Comparison of ENCODE assay signal across 12 mouse cellular contexts in genomic region chr13:42820513-42820912, GRCm38 (mm10).
DNase-seq lines count a peak whose midpoint lies in the region; ATAC-seq lines count a peak whose summit lies in the region.
"Had no signal": no experiment of that assay in that cellular context is flagged by ENCODE, and none has a peak within 500 bp of the region (broad histone marks: within the 10 kb centered on the region; RNA-seq: fewer than 3 reads in every experiment).

No protein-coding gene starts in this region.

- no peaks in the 10 kb centered on the region for H3K36me3 ChIP-seq in forebrain, embryonic 14.5 days (ENCODE audit: control insufficient read depth, insufficient read depth, low read length)
- H3K36me3 ChIP-seq in forebrain, embryonic 11.5 days (ENCODE audit: control insufficient read depth, insufficient read depth, low read length), result no peaks in the 10 kb centered on the region
- no peaks in the 10 kb centered on the region for H3K36me3 ChIP-seq in midbrain, embryonic 14.5 days (ENCODE audit: control insufficient read depth, insufficient read depth, low read length)
- no peaks in the 10 kb centered on the region for H3K36me3 ChIP-seq in midbrain, embryonic 10.5 days
- no peaks in the 10 kb centered on the region for H3K36me3 ChIP-seq in hindbrain, embryonic 12.5 days
- H3K36me3 ChIP-seq in neural tube, embryonic 14.5 days (ENCODE audit: control insufficient read depth, insufficient read depth, low read length), result no peaks in the 10 kb centered on the region
- H3K36me3 ChIP-seq: embryonic facial prominence, embryonic 10.5 days; limb, embryonic 12.5 days had no signal

- peaks cover 3% of the 10 kb centered on the region; the same call in 1 of the 2 replicates for H3K4me1 ChIP-seq in forebrain, embryonic 14.5 days (ENCODE audit: control insufficient read depth, insufficient read depth, low read length)
- no peaks in the 10 kb centered on the region for H3K4me1 ChIP-seq in forebrain, embryonic 11.5 days (replicated peaks; ENCODE audit: control insufficient read depth, insufficient read depth, low read length)
- H3K4me1 ChIP-seq in midbrain, embryonic 14.5 days (ENCODE audit: control insufficient read depth, insufficient read depth, low read length), result peaks cover 8% of the 10 kb centered on the region; the same call in 1 of the 2 replicates
- peaks cover 7% of the 10 kb centered on the region for H3K4me1 ChIP-seq in midbrain, embryonic 10.5 days
- H3K4me1 ChIP-seq in hindbrain, embryonic 12.5 days, result peaks cover 23% of the 10 kb centered on the region
- H3K4me1 ChIP-seq in neural tube, embryonic 14.5 days (ENCODE audit: control insufficient read depth, insufficient read depth, low read length), result no peaks in the 10 kb centered on the region
- H3K4me1 ChIP-seq: limb, embryonic 12.5 days had no signal

- no peak overlapping the region for H3K4me3 ChIP-seq in forebrain, embryonic 14.5 days (ENCODE audit: low read depth, low read length)
- no peak overlapping the region for H3K4me3 ChIP-seq in forebrain, embryonic 11.5 days (ENCODE audit: low read depth, low read length)
- H3K4me3 ChIP-seq in midbrain, embryonic 14.5 days (replicated peaks; ENCODE audit: low read depth, low read length), result no peak overlapping the region
- H3K4me3 ChIP-seq in midbrain, embryonic 10.5 days, result no peak overlapping the region
- no peak overlapping the region for H3K4me3 ChIP-seq in hindbrain, embryonic 12.5 days
- no peak overlapping the region for H3K4me3 ChIP-seq in neural tube, embryonic 14.5 days (ENCODE audit: low read depth, low read length)
- H3K4me3 ChIP-seq: embryonic facial prominence, embryonic 10.5 days; limb, embryonic 12.5 days had no signal

- WGBS in forebrain, embryonic 14.5 days, result 27% methylated on average over 9 of the region's 9 CpGs
- 67% methylated on average over 9 of the region's 9 CpGs for WGBS in forebrain, embryonic 11.5 days
- WGBS in midbrain, embryonic 14.5 days, result 61% methylated on average over 9 of the region's 9 CpGs
- 82% methylated on average over 9 of the region's 9 CpGs for WGBS in midbrain, embryonic 10.5 days
- 44% methylated on average over 9 of the region's 9 CpGs for WGBS in hindbrain, embryonic 12.5 days
- 42% methylated on average over 9 of the region's 9 CpGs for WGBS in neural tube, embryonic 14.5 days

- H3K9me3 ChIP-seq in forebrain, embryonic 14.5 days (replicated peaks; ENCODE audit: control insufficient read depth, low read length), result no peaks in the 10 kb centered on the region; the same call in 1 of the 2 replicates
- H3K9me3 ChIP-seq in forebrain, embryonic 11.5 days (ENCODE audit: control insufficient read depth, low read length), result no peaks in the 10 kb centered on the region
- H3K9me3 ChIP-seq in midbrain, embryonic 14.5 days (ENCODE audit: control insufficient read depth, low read length), result no peaks in the 10 kb centered on the region
- H3K9me3 ChIP-seq in midbrain, embryonic 10.5 days (replicated peaks), result peaks cover 11% of the 10 kb centered on the region; the same call in 1 of the 2 replicates
- no peaks in the 10 kb centered on the region for H3K9me3 ChIP-seq in hindbrain, embryonic 12.5 days (replicated peaks)
- no peaks in the 10 kb centered on the region for H3K9me3 ChIP-seq in neural tube, embryonic 14.5 days (ENCODE audit: control insufficient read depth, low read length)
- H3K9me3 ChIP-seq: embryonic facial prominence, embryonic 10.5 days had no signal

- no peak overlapping the region for H3K4me2 ChIP-seq in forebrain, embryonic 14.5 days (ENCODE audit: low read length)
- H3K4me2 ChIP-seq in forebrain, embryonic 11.5 days (ENCODE audit: low read depth, low read length, severe bottlenecking), result no peak overlapping the region
- no peak overlapping the region for H3K4me2 ChIP-seq in midbrain, embryonic 14.5 days (ENCODE audit: low read length)
- no peak overlapping the region for H3K4me2 ChIP-seq in hindbrain, embryonic 12.5 days (replicated peaks)
- no peak overlapping the region for H3K4me2 ChIP-seq in neural tube, embryonic 14.5 days (ENCODE audit: low read depth, low read length)
- H3K4me2 ChIP-seq: limb, embryonic 12.5 days had no signal

- ATAC-seq in forebrain, embryonic 14.5 days, result peak; percentile 52
- ATAC-seq in forebrain, embryonic 11.5 days (replicated peaks; ENCODE audit: low FRiP score), result no peak
- ATAC-seq in midbrain, embryonic 14.5 days (ENCODE audit: low FRiP score, low TSS enrichment), result no peak
- peak; percentile 53; the same call in 1 of the 2 replicates for ATAC-seq in hindbrain, embryonic 12.5 days (ENCODE audit: low FRiP score)
- ATAC-seq in neural tube, embryonic 14.5 days (ENCODE audit: low read depth), result peak; percentile 32; the same call in 1 of the 2 replicates

- no peak overlapping the region for H3K27ac ChIP-seq in forebrain, embryonic 14.5 days (ENCODE audit: low read depth, low read length)
- H3K27ac ChIP-seq in forebrain, embryonic 11.5 days (ENCODE audit: low read depth, low read length), result no peak overlapping the region
- H3K27ac ChIP-seq in midbrain, embryonic 14.5 days (replicated peaks; ENCODE audit: low read depth, low read length), result no peak overlapping the region
- H3K27ac ChIP-seq in midbrain, embryonic 10.5 days (replicated peaks), result no peak overlapping the region
- no peak overlapping the region for H3K27ac ChIP-seq in hindbrain, embryonic 12.5 days
- no peak overlapping the region for H3K27ac ChIP-seq in neural tube, embryonic 14.5 days (ENCODE audit: low read depth, low read length)
- H3K27ac ChIP-seq: embryonic facial prominence, embryonic 10.5 days; limb, embryonic 12.5 days; macrophage had no signal

- no peaks in the 10 kb centered on the region for H3K27me3 ChIP-seq in forebrain, embryonic 14.5 days (replicated peaks; ENCODE audit: control insufficient read depth, insufficient read depth, low read length)
- no peaks in the 10 kb centered on the region for H3K27me3 ChIP-seq in forebrain, embryonic 11.5 days (ENCODE audit: control insufficient read depth, insufficient read depth, low read length)
- H3K27me3 ChIP-seq in midbrain, embryonic 14.5 days (ENCODE audit: control insufficient read depth, insufficient read depth, low read length), result no peaks in the 10 kb centered on the region
- H3K27me3 ChIP-seq in midbrain, embryonic 10.5 days (ENCODE audit: low read depth, poor library complexity, severe bottlenecking), result no peaks in the 10 kb centered on the region
- no peaks in the 10 kb centered on the region for H3K27me3 ChIP-seq in hindbrain, embryonic 12.5 days
- H3K27me3 ChIP-seq in neural tube, embryonic 14.5 days (ENCODE audit: control insufficient read depth, insufficient read depth, low read length), result no peaks in the 10 kb centered on the region
- H3K27me3 ChIP-seq: limb, embryonic 12.5 days had no signal

- no peak overlapping the region for H3K9ac ChIP-seq in forebrain, embryonic 14.5 days (ENCODE audit: low read length)
- H3K9ac ChIP-seq in forebrain, embryonic 11.5 days (ENCODE audit: low read length), result no peak overlapping the region
- H3K9ac ChIP-seq in midbrain, embryonic 14.5 days (replicated peaks; ENCODE audit: low read length), result no peak overlapping the region
- H3K9ac ChIP-seq in hindbrain, embryonic 12.5 days, result no peak overlapping the region
- H3K9ac ChIP-seq in neural tube, embryonic 14.5 days (replicated peaks; ENCODE audit: low read depth, low read length), result no peak overlapping the region
- H3K9ac ChIP-seq: limb, embryonic 12.5 days had no signal

- peak; percentile 47 for DNase-seq in forebrain, embryonic 14.5 days (ENCODE audit: low spot score)
- no peak for DNase-seq in forebrain, embryonic 11.5 days (ENCODE audit: low spot score)
- peak; percentile 41 for DNase-seq in midbrain, embryonic 14.5 days
- DNase-seq in midbrain, embryonic 10.5 days (ENCODE audit: low spot score), result no peak
- DNase-seq in adrenal gland, postnatal 36 days, result no peak
- DNase-seq in cerebellum, postnatal 10 days, result no peak
- DNase-seq: cerebellum, adult 9-11 months had no signal

Comparison
In these comparisons a context has a peak if more than half of its experiments do, and no peak if none do; other contexts are left out.
1. ATAC-seq: peak in forebrain, embryonic 14.5 days (single experiment), hindbrain, embryonic 12.5 days (single experiment) and neural tube, embryonic 14.5 days (single experiment); none in forebrain, embryonic 11.5 days (single experiment) and midbrain, embryonic 14.5 days (single experiment).
2. DNase-seq: peak in forebrain, embryonic 14.5 days (single experiment) and midbrain, embryonic 14.5 days (single experiment); none in forebrain, embryonic 11.5 days (single experiment), midbrain, embryonic 10.5 days (single experiment), adrenal gland, postnatal 36 days (0 of 2) and cerebellum, postnatal 10 days (0 of 2).